Mouse (Mus musculus) liver, postnatal 0 days (tissue): ENCODE measurements at regions not wholly inside any gene's neighbourhood (a gene's known extent, or its start where the extent isn't known, plus 50 kb on each side); places are given as distances from the start of the nearest gene placed in this dataset.

ENCODE experiments used
- CTCF ChIP-seq: sonication (generic); IDR thresholded peaks from 2 replicates; pipeline ENCODE4 v1.5.1; 2016; ENCODE audit warnings: antibody characterized with exemption, low read depth
- EP300 ChIP-seq: IDR thresholded peaks from 2 replicates; pipeline ENCODE4 v1.6.1; 2016; ENCODE audit warnings: antibody characterized with exemption, low read depth, mild to moderate bottlenecking

DNA sequence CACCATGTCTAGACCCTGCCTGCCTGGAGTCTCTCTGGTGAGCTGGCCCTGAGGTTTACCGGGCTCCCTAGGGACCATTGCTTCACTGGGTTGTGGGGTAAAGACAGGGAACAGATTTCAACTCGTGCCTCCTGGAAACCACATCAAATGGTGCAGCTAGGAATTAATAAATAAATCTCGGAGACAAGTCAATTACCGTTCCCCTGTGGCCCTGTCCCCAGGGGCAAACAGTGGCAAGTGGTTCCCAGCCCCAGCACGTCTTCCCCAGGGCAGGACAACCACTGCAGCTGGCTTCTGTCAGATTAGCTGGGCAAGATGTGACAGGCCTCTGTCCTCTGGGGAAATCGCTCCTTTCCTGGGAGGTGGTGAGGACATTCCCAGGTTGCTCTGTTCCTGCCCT lies 54.3 kb upstream of the Haao start:
- TF ChIP-seq CTCF: no peak
- no peak for TF ChIP-seq EP300
